Mouse (Mus musculus) bone marrow, adult 2 months (tissue): ENCODE results near the gene Amt.

Source experiments
- CTCF ChIP-seq: fragments of 200-500 bp; IDR thresholded peaks from 2 replicates; pipeline ENCODE4 v1.5.1; 2011; ENCODE audit warnings: low read length, control low read depth; ENCODE audit not compliant: control insufficient read depth, insufficient read depth
- POLR2A ChIP-seq: fragments of 200-500 bp; IDR thresholded peaks from 2 replicates; pipeline ENCODE4 v1.6.1; 2011; ENCODE audit warnings: low read depth, mild to moderate bottlenecking, control low read depth, low read length, borderline replicate concordance; ENCODE audit not compliant: control insufficient read depth

- TF ChIP-seq POLR2A: no peak
- no peak for TF ChIP-seq CTCF
These were observed 30.3 kb upstream of the Amt start for GRCm38 (mm10) chr9:108266261-108266935.
